Mouse (Mus musculus) heart, embryonic 11.5 days (tissue): ENCODE data around the gene Dnmt3c. TPM values are rescaled to one million over a fixed set of nuclear protein-coding genes. Genes with fewer than 3 reads are reported as not detected.
"Not testable (repeated sequence)": the region's sequence is repeated elsewhere in the genome, so short reads cannot be mapped to it uniquely, and the experiment has no call there.

Experiments
- ATAC-seq: fragments of 200-750 bp; cut with Nextera tagmentation; replicated peaks from 2 replicates; pipeline ENCODE4 v1.8.0; 2017; ENCODE audit warnings: moderate library complexity; ENCODE audit not compliant: insufficient number of reproducible peaks, low FRiP score, low TSS enrichment
- H3K27ac ChIP-seq: fragments of 300-500 bp; sonication (generic); 2 replicates; pipeline ENCODE4 v1.5.1; 2014; ENCODE audit warnings: mild to moderate bottlenecking, low read depth, low read length
- H3K27me3 ChIP-seq: fragments of 300-500 bp; sonication (generic); 2 replicates; pipeline ENCODE4 v1.6.1; 2014; ENCODE audit warnings: mild to moderate bottlenecking, low read length, mixed read lengths; ENCODE audit not compliant: control insufficient read depth, insufficient read depth
- H3K36me3 ChIP-seq: fragments of 300-500 bp; sonication (generic); 2 replicates; pipeline ENCODE4 v1.6.1; 2014; ENCODE audit warnings: mild to moderate bottlenecking, low read length, moderate library complexity, mixed read lengths; ENCODE audit not compliant: control insufficient read depth, insufficient read depth
- H3K4me1 ChIP-seq: fragments of 300-500 bp; sonication (generic); 2 replicates; pipeline ENCODE4 v1.6.1; 2014; ENCODE audit warnings: low read length; ENCODE audit not compliant: control insufficient read depth, insufficient read depth
- H3K4me2 ChIP-seq: fragments of 300-500 bp; sonication (generic); 2 replicates; pipeline ENCODE4 v1.6.1; 2014; ENCODE audit warnings: mild to moderate bottlenecking, moderate library complexity
- H3K4me3 ChIP-seq: fragments of 300-500 bp; sonication (generic); 2 replicates; pipeline ENCODE4 v1.5.1; 2014; ENCODE audit warnings: low read depth, low read length
- H3K9ac ChIP-seq: fragments of 300-500 bp; sonication (generic); 2 replicates; pipeline ENCODE4 v1.6.1; 2014; ENCODE audit warnings: mild to moderate bottlenecking, low read depth, low read length, moderate library complexity
- H3K9me3 ChIP-seq: fragments of 300-500 bp; sonication (generic); replicated peaks from 2 replicates; pipeline ENCODE4 v1.6.1; 2016; ENCODE audit warnings: low read length; ENCODE audit not compliant: control insufficient read depth
- WGBS: fragments of 180-500 bp; shearing (Covaris S2); extraction: QIAGEN DNeasy Blood & Tissue Kit; methylation state at CpG from one replicate; pipeline ENCODE4 v1.1.7; 2014; ENCODE audit not compliant: insufficient replicate concordance; 5-methylcytosine and 5-hydroxymethylcytosine counted together
- polyA plus RNA-seq: library from polyadenylated mRNA; unstranded; fragments of >200 nt; fragmentation: Nextera tagmentation; extraction: Ambion mirVana; gene quantifications from 2 replicates; pipeline ENCODE4 v1.2.1, GENCODE M21; 2014

Gene Dnmt3c
- polyA plus RNA-seq, 1 experiment from 2014 or later, result not detected

- no peak for ATAC-seq
- H3K27ac ChIP-seq, result no peak overlapping the region
- no peak overlapping the region for H3K4me3 ChIP-seq
- no peak overlapping the region for H3K4me2 ChIP-seq
- H3K9me3 ChIP-seq, result no peaks in the 10 kb centered on the region
- H3K36me3 ChIP-seq, result no peaks in the 10 kb centered on the region
- 55% methylated on average over 6 of the region's 6 CpGs for WGBS
- no peaks in the 10 kb centered on the region for H3K4me1 ChIP-seq
- 0 out of 2 replicates have a peak, but pooled peaks cover 3% of the 10 kb centered on the region for H3K27me3 ChIP-seq
- H3K9ac ChIP-seq, result no peak overlapping the region
These were observed 6.9 kb downstream of the Dnmt3c start for GRCm38 (mm10) chr2:153703389-153703788.

GRCm38 (mm10) chr2:153710701-153711330 is 14.4 kb downstream of the Dnmt3c start:
- Histone ChIP-seq H3K9me3 (no peaks in the 10 kb centered on the region), H3K9ac (no peak overlapping the region), H3K4me1 (peaks cover 17% of the 10 kb centered on the region), H3K27ac (no peak overlapping the region), H3K4me3 (no peak overlapping the region), H3K27me3 (0 out of 2 replicates have a peak, but pooled peaks cover 3% of the 10 kb centered on the region), H3K36me3 (no peaks in the 10 kb centered on the region), H3K4me2 (no peak overlapping the region)
- WGBS, result 35% methylated on average over 8 of the region's 8 CpGs
- ATAC-seq, result no peak; the same call in 1 of the 2 replicates

GRCm38 (mm10) chr2:153712646-153713091 is 16.2 kb downstream of the Dnmt3c start:
- Histone ChIP-seq H3K4me3 (no peak overlapping the region), H3K9ac (no peak overlapping the region; the same call in 1 of the 2 replicates), H3K4me2 (no peak overlapping the region), H3K27me3 (no peaks in the 10 kb centered on the region), H3K27ac (peak overlapping the region; percentile 54), H3K36me3 (no peaks in the 10 kb centered on the region), H3K9me3 (no peaks in the 10 kb centered on the region), H3K4me1 (peaks cover 17% of the 10 kb centered on the region)
- no peak for ATAC-seq
- WGBS, result 36% methylated on average over 3 of the region's 3 CpGs

GRCm38 (mm10) chr2:153713227-153713626 is 16.8 kb downstream of the Dnmt3c start:
- H3K36me3 ChIP-seq, result no peaks in the 10 kb centered on the region
- H3K4me1 ChIP-seq, result peaks cover 17% of the 10 kb centered on the region
- ATAC-seq, result peak; percentile 61
- H3K27ac ChIP-seq, result peak overlapping the region; percentile 54
- no peak overlapping the region for H3K4me2 ChIP-seq
- H3K9ac ChIP-seq, result no peak overlapping the region
- H3K27me3 ChIP-seq, result no peaks in the 10 kb centered on the region
- 37% methylated on average over 4 of the region's 4 CpGs for WGBS
- H3K9me3 ChIP-seq, result no peaks in the 10 kb centered on the region
- H3K4me3 ChIP-seq, result no peak overlapping the region

- H3K27me3 ChIP-seq, H3K36me3 ChIP-seq, H3K9me3 ChIP-seq, H3K9ac ChIP-seq, H3K4me3 ChIP-seq, H3K27ac ChIP-seq, H3K4me1 ChIP-seq, ATAC-seq, H3K4me2 ChIP-seq: not testable (repeated sequence)
- 41% methylated on average over 3 of the region's 3 CpGs for WGBS
These were observed 21.4 kb downstream of the Dnmt3c start for GRCm38 (mm10) chr2:153717861-153718260.

GRCm38 (mm10) chr2:153723098-153723497 is 26.6 kb downstream of the Dnmt3c start:
- H3K27ac ChIP-seq, result no peak overlapping the region
- H3K36me3 ChIP-seq, result no peaks in the 10 kb centered on the region
- H3K27me3 ChIP-seq, result no peaks in the 10 kb centered on the region
- H3K4me2 ChIP-seq, result no peak overlapping the region
- no peaks in the 10 kb centered on the region for H3K4me1 ChIP-seq
- no peak overlapping the region for H3K4me3 ChIP-seq
- 63% methylated on average over 1 of the region's 1 CpGs for WGBS
- no peak for ATAC-seq
- H3K9ac ChIP-seq, result no peak overlapping the region
- H3K9me3 ChIP-seq, result no peaks in the 10 kb centered on the region

GRCm38 (mm10) chr2:153724424-153724823 is 28.0 kb downstream of the Dnmt3c start:
- Histone ChIP-seq H3K4me2 (no peak overlapping the region), H3K9me3 (no peaks in the 10 kb centered on the region), H3K4me3 (no peak overlapping the region), H3K36me3 (no peaks in the 10 kb centered on the region), H3K27me3 (no peaks in the 10 kb centered on the region), H3K27ac (peak overlapping the region; percentile 35; the same call in 1 of the 2 replicates), H3K9ac (no peak overlapping the region), H3K4me1 (no peaks in the 10 kb centered on the region)
- ATAC-seq, result no peak
- 57% methylated on average over 2 of the region's 2 CpGs for WGBS

- no peak for ATAC-seq
- Histone ChIP-seq H3K4me3 (no peak overlapping the region), H3K4me1 (no peaks in the 10 kb centered on the region), H3K9me3 (no peaks in the 10 kb centered on the region), H3K4me2 (no peak overlapping the region), H3K27me3 (no peaks in the 10 kb centered on the region), H3K9ac (no peak overlapping the region), H3K27ac (no peak overlapping the region), H3K36me3 (no peaks in the 10 kb centered on the region)
- 51% methylated on average over 2 of the region's 2 CpGs for WGBS
These were observed 28.4 kb downstream of the Dnmt3c start for GRCm38 (mm10) chr2:153724871-153725270.

- H3K4me2 ChIP-seq, result no peak overlapping the region
- no peak overlapping the region for H3K4me3 ChIP-seq
- no peak overlapping the region for H3K9ac ChIP-seq
- no peaks in the 10 kb centered on the region for H3K27me3 ChIP-seq
- H3K9me3 ChIP-seq, result no peaks in the 10 kb centered on the region
- H3K36me3 ChIP-seq, result no peaks in the 10 kb centered on the region
- ATAC-seq, result no peak
- H3K27ac ChIP-seq, result no peak overlapping the region
- no peaks in the 10 kb centered on the region for H3K4me1 ChIP-seq
- WGBS, result 82% methylated on average over 4 of the region's 4 CpGs
These were observed 28.8 kb downstream of the Dnmt3c start for GRCm38 (mm10) chr2:153725291-153725690.
